Mouse (Mus musculus): ENCODE data around the gene Pilrb1. TPM values are rescaled to one million over a fixed set of nuclear protein-coding genes. Genes with fewer than 3 reads are reported as not detected.

The Pilrb1 gene
- polyA plus RNA-seq, 1 experiment from 2014 or later = 0.33 TPM

GRCm38 (mm10) chr5:137831106-137831505 lies 26.8 kb downstream of the Pilrb1 start:
- no peaks in the 10 kb centered on the region for H3K9me3 ChIP-seq (ENCODE audit: control insufficient read depth, low read length)
- ATAC-seq (ENCODE audit: low FRiP score, low TSS enrichment) = no peak
- 81% methylated on average over 4 of the region's 4 CpGs for WGBS
- no peaks in the 10 kb centered on the region for H3K27me3 ChIP-seq (ENCODE audit: control insufficient read depth, insufficient read depth, low read length)
- TF ChIP-seq EP300 (optimal IDR thresholded peaks at IDR 0.05) = no peak
- TF ChIP-seq CTCF (IDR thresholded peaks at IDR 0.05; ENCODE audit: low read depth) = no peak
- H3K36me3 ChIP-seq (ENCODE audit: control insufficient read depth, insufficient read depth, low read length) = no peaks in the 10 kb centered on the region
- H3K9ac ChIP-seq (ENCODE audit: low read length) = no peak overlapping the region
- no peak for DNase-seq (ENCODE audit: low spot score)
- no peak overlapping the region for H3K4me2 ChIP-seq (replicated peaks; ENCODE audit: low read depth)
- H3K4me1 ChIP-seq (replicated peaks; ENCODE audit: control insufficient read depth, insufficient read depth) = no peaks in the 10 kb centered on the region
- H3K4me3 ChIP-seq (ENCODE audit: low read depth, low read length) = no peak overlapping the region
- no peak overlapping the region for H3K27ac ChIP-seq (replicated peaks)

GRCm38 (mm10) chr5:137830238-137830637 lies 27.7 kb downstream of the Pilrb1 start:
- H3K27me3 ChIP-seq (ENCODE audit: control insufficient read depth, insufficient read depth, low read length) = no peaks in the 10 kb centered on the region
- H3K36me3 ChIP-seq (ENCODE audit: control insufficient read depth, insufficient read depth, low read length) = no peaks in the 10 kb centered on the region
- TF ChIP-seq EP300 (optimal IDR thresholded peaks at IDR 0.05) (no peak), CTCF (IDR thresholded peaks at IDR 0.05; ENCODE audit: low read depth) (no peak)
- no peak overlapping the region for H3K4me2 ChIP-seq (replicated peaks; ENCODE audit: low read depth)
- ATAC-seq (ENCODE audit: low FRiP score, low TSS enrichment) = no peak
- no peaks in the 10 kb centered on the region for H3K4me1 ChIP-seq (replicated peaks; ENCODE audit: control insufficient read depth, insufficient read depth)
- H3K27ac ChIP-seq (replicated peaks) = no peak overlapping the region
- H3K4me3 ChIP-seq (ENCODE audit: low read depth, low read length) = no peak overlapping the region
- WGBS = 69% methylated on average over 7 of the region's 7 CpGs
- no peaks in the 10 kb centered on the region for H3K9me3 ChIP-seq (ENCODE audit: control insufficient read depth, low read length)
- DNase-seq (ENCODE audit: low spot score) = no peak
- no peak overlapping the region for H3K9ac ChIP-seq (ENCODE audit: low read length)

- Histone ChIP-seq H3K9ac (ENCODE audit: low read length) (no peak overlapping the region), H3K4me1 (replicated peaks; ENCODE audit: control insufficient read depth, insufficient read depth) (no peaks in the 10 kb centered on the region), H3K36me3 (ENCODE audit: control insufficient read depth, insufficient read depth, low read length) (no peaks in the 10 kb centered on the region), H3K4me3 (ENCODE audit: low read depth, low read length) (no peak overlapping the region), H3K27me3 (ENCODE audit: control insufficient read depth, insufficient read depth, low read length) (no peaks in the 10 kb centered on the region), H3K4me2 (replicated peaks; ENCODE audit: low read depth) (no peak overlapping the region), H3K9me3 (ENCODE audit: control insufficient read depth, low read length) (no peaks in the 10 kb centered on the region), H3K27ac (replicated peaks) (no peak overlapping the region)
- DNase-seq (ENCODE audit: low spot score) (no peak), ATAC-seq (ENCODE audit: low FRiP score, low TSS enrichment) (no peak)
- TF ChIP-seq CTCF (IDR thresholded peaks at IDR 0.05; ENCODE audit: low read depth) = no peak
- no peak for TF ChIP-seq EP300 (optimal IDR thresholded peaks at IDR 0.05)
- 83% methylated on average over 6 of the region's 6 CpGs for WGBS
These were observed 29.2 kb downstream of the Pilrb1 start for GRCm38 (mm10) chr5:137828694-137829093.

GRCm38 (mm10) chr5:137826421-137826820 lies 31.5 kb downstream of the Pilrb1 start:
- Histone ChIP-seq H3K4me1 (replicated peaks; ENCODE audit: control insufficient read depth, insufficient read depth) (no peaks in the 10 kb centered on the region), H3K27me3 (ENCODE audit: control insufficient read depth, insufficient read depth, low read length) (no peaks in the 10 kb centered on the region), H3K9ac (ENCODE audit: low read length) (no peak overlapping the region), H3K4me2 (replicated peaks; ENCODE audit: low read depth) (no peak overlapping the region), H3K4me3 (ENCODE audit: low read depth, low read length) (no peak overlapping the region), H3K36me3 (ENCODE audit: control insufficient read depth, insufficient read depth, low read length) (no peaks in the 10 kb centered on the region), H3K27ac (replicated peaks) (no peak overlapping the region), H3K9me3 (ENCODE audit: control insufficient read depth, low read length) (no peaks in the 10 kb centered on the region)
- ATAC-seq (ENCODE audit: low FRiP score, low TSS enrichment) (no peak), DNase-seq (ENCODE audit: low spot score) (no peak)
- WGBS = 47% methylated on average over 7 of the region's 7 CpGs
- no peak for TF ChIP-seq CTCF (IDR thresholded peaks at IDR 0.05; ENCODE audit: low read depth)
- no peak for TF ChIP-seq EP300 (optimal IDR thresholded peaks at IDR 0.05)

GRCm38 (mm10) chr5:137825971-137826370 lies 31.9 kb downstream of the Pilrb1 start:
- Histone ChIP-seq H3K9ac (ENCODE audit: low read length) (no peak overlapping the region), H3K4me1 (replicated peaks; ENCODE audit: control insufficient read depth, insufficient read depth) (no peaks in the 10 kb centered on the region), H3K36me3 (ENCODE audit: control insufficient read depth, insufficient read depth, low read length) (no peaks in the 10 kb centered on the region), H3K27me3 (ENCODE audit: control insufficient read depth, insufficient read depth, low read length) (no peaks in the 10 kb centered on the region), H3K27ac (replicated peaks) (no peak overlapping the region), H3K9me3 (ENCODE audit: control insufficient read depth, low read length) (no peaks in the 10 kb centered on the region), H3K4me3 (ENCODE audit: low read depth, low read length) (no peak overlapping the region), H3K4me2 (replicated peaks; ENCODE audit: low read depth) (no peak overlapping the region)
- ATAC-seq (ENCODE audit: low FRiP score, low TSS enrichment) (no peak), DNase-seq (ENCODE audit: low spot score) (no peak)
- WGBS = 78% methylated on average over 2 of the region's 2 CpGs
- TF ChIP-seq EP300 (optimal IDR thresholded peaks at IDR 0.05) = no peak
- no peak for TF ChIP-seq CTCF (IDR thresholded peaks at IDR 0.05; ENCODE audit: low read depth)

- DNase-seq (ENCODE audit: low spot score) = no peak
- Histone ChIP-seq H3K9me3 (ENCODE audit: control insufficient read depth, low read length) (no peaks in the 10 kb centered on the region), H3K27ac (replicated peaks) (no peak overlapping the region), H3K4me3 (ENCODE audit: low read depth, low read length) (no peak overlapping the region), H3K27me3 (ENCODE audit: control insufficient read depth, insufficient read depth, low read length) (no peaks in the 10 kb centered on the region), H3K36me3 (ENCODE audit: control insufficient read depth, insufficient read depth, low read length) (no peaks in the 10 kb centered on the region), H3K4me2 (replicated peaks; ENCODE audit: low read depth) (no peak overlapping the region), H3K4me1 (replicated peaks; ENCODE audit: control insufficient read depth, insufficient read depth) (no peaks in the 10 kb centered on the region), H3K9ac (ENCODE audit: low read length) (no peak overlapping the region)
- ATAC-seq (ENCODE audit: low FRiP score, low TSS enrichment) = no peak
- no peak for TF ChIP-seq CTCF (IDR thresholded peaks at IDR 0.05; ENCODE audit: low read depth)
- TF ChIP-seq EP300 (optimal IDR thresholded peaks at IDR 0.05) = no peak
- 87% methylated on average over 3 of the region's 3 CpGs for WGBS
These were observed 32.9 kb downstream of the Pilrb1 start for GRCm38 (mm10) chr5:137825030-137825429.
